9 mouse cellular contexts compared by ENCODE assay signal in the genomic region with DNA sequence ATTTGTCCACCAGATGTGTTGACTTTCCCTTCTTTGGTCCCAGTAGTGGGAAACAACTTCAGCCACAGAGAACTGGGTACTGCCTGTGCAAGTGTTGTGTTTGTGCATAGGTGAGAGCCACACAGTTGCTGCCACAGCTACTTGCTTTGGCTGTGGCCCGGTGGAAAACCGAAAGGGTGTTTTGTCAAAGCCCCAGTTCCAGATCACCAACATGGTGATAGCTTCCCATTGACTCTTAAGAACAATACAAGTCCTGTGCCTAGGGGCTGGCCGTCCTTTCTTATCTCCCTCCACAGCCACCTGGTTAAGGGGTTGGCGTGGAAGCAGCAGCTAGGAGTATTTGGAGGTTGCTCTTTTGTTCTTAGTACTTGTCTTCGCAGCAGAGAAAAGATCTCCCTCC. TPM values are rescaled to one million over a fixed set of nuclear protein-coding genes. Genes with fewer than 3 reads are reported as not detected.
A peak's percentile ranks its signal among the peaks of the same experiment; 100 is the strongest.
DNase-seq lines count a peak whose midpoint lies in the region; ATAC-seq and TF ChIP-seq lines count a peak whose summit lies in the region.
"Had no signal": no experiment of that assay in that cellular context is flagged by ENCODE, and none has a peak within 500 bp of the region (broad histone marks: within the 10 kb centered on the region; RNA-seq: fewer than 3 reads in every experiment).

No protein-coding gene starts in this region.

- no peak for TF ChIP-seq CTCF in layer of hippocampus, adult 2 months (conservative IDR thresholded peaks at IDR 0.05)

- H3K4me2 ChIP-seq in embryonic facial prominence, embryonic 11.5 days (ENCODE audit: low read depth, low read length) = peak overlapping the region; percentile 40
- H3K4me2 ChIP-seq in hindbrain, embryonic 16.5 days (ENCODE audit: low read length) = peak overlapping the region; percentile 60
- peak overlapping the region; percentile 94 for H3K4me2 ChIP-seq in myocyte (ENCODE audit: low read depth)

- 4% methylated on average over 5 of the region's 5 CpGs for WGBS in embryonic facial prominence, embryonic 11.5 days
- 13% methylated on average over 5 of the region's 5 CpGs for WGBS in hindbrain, embryonic 16.5 days

- peak overlapping the region; percentile 53 for H3K4me3 ChIP-seq in layer of hippocampus, adult 2 months
- H3K4me3 ChIP-seq in embryonic facial prominence, embryonic 11.5 days (ENCODE audit: low read depth, low read length) = peak overlapping the region; percentile 19
- H3K4me3 ChIP-seq in hindbrain, embryonic 16.5 days (ENCODE audit: low read length) = peak overlapping the region; percentile 40
- peak overlapping the region; percentile 21 for H3K4me3 ChIP-seq in myocyte

- H3K27ac ChIP-seq in layer of hippocampus, adult 2 months = peak overlapping the region; percentile 89
- peak overlapping the region; percentile 88 for H3K27ac ChIP-seq in embryonic facial prominence, embryonic 11.5 days (replicated peaks; ENCODE audit: low read depth, low read length)
- H3K27ac ChIP-seq in hindbrain, embryonic 16.5 days (ENCODE audit: low read depth, low read length) = peak overlapping the region; percentile 72

- ATAC-seq in embryonic facial prominence, embryonic 11.5 days (replicated peaks; ENCODE audit: insufficient number of reproducible peaks, low FRiP score, low TSS enrichment, low read depth) = no peak
- no peak for ATAC-seq in hindbrain, embryonic 16.5 days
- ATAC-seq in megakaryocyte, adult 5-6 weeks (ENCODE audit: poor library complexity, severe bottlenecking) = no peak

- peak overlapping the region; percentile 59 for H3K9ac ChIP-seq in embryonic facial prominence, embryonic 11.5 days (replicated peaks; ENCODE audit: low read length)
- H3K9ac ChIP-seq in hindbrain, embryonic 16.5 days (ENCODE audit: low read depth, low read length) = peak overlapping the region; percentile 58; the same call in 1 of the 2 replicates

- no peak for TF ChIP-seq POLR2A in myocyte (IDR thresholded peaks at IDR 0.05; ENCODE audit: insufficient read length, low read depth)

- H3ac ChIP-seq in myocyte (ENCODE audit: control insufficient read depth, insufficient read length) = no peak overlapping the region

- no peaks in the 10 kb centered on the region for H3K9me3 ChIP-seq in embryonic facial prominence, embryonic 11.5 days (replicated peaks; ENCODE audit: control insufficient read depth, low read length)
- H3K9me3 ChIP-seq in hindbrain, embryonic 16.5 days (ENCODE audit: control insufficient read depth, low read length) = no peaks in the 10 kb centered on the region

- peaks cover 74% of the 10 kb centered on the region for H3K79me2 ChIP-seq in myocyte (ENCODE audit: control insufficient read depth, insufficient read depth)

- H3K27me3 ChIP-seq in embryonic facial prominence, embryonic 11.5 days (ENCODE audit: control insufficient read depth, insufficient read depth, low read length) = no peaks in the 10 kb centered on the region
- H3K27me3 ChIP-seq in hindbrain, embryonic 16.5 days (replicated peaks; ENCODE audit: control insufficient read depth, insufficient read depth, low read length) = no peaks in the 10 kb centered on the region
- no peaks in the 10 kb centered on the region for H3K27me3 ChIP-seq in myocyte (ENCODE audit: control insufficient read depth, insufficient read depth, insufficient read length)

- DNase-seq in layer of hippocampus, adult 2 months (ENCODE audit: low spot score in 2 of 2) = no peak
- DNase-seq in layer of hippocampus, postnatal 10 days (ENCODE audit: low spot score in 2 of 2) = no peak
- DNase-seq in embryonic facial prominence, embryonic 11.5 days (ENCODE audit: low spot score) = no peak
- no peak for DNase-seq in gastrocnemius, adult 8-10 months (ENCODE audit: low spot score in 2 of 2)
- no peak for DNase-seq in urinary bladder, adult 2 months (ENCODE audit: low spot score)

- peaks cover 7% of the 10 kb centered on the region; the same call in 1 of the 2 replicates for H3K36me3 ChIP-seq in embryonic facial prominence, embryonic 11.5 days (replicated peaks; ENCODE audit: control insufficient read depth, insufficient read depth, low read depth, low read length)
- peaks cover 4% of the 10 kb centered on the region; the same call in 1 of the 2 replicates for H3K36me3 ChIP-seq in hindbrain, embryonic 16.5 days (ENCODE audit: control insufficient read depth, insufficient read depth, low read length)
- H3K36me3 ChIP-seq in myocyte (ENCODE audit: control insufficient read depth, insufficient read depth) = peaks cover 2% of the 10 kb centered on the region

- peaks cover 24% of the 10 kb centered on the region for H3K4me1 ChIP-seq in embryonic facial prominence, embryonic 11.5 days (ENCODE audit: control insufficient read depth, insufficient read depth, low read length)
- peaks cover 34% of the 10 kb centered on the region for H3K4me1 ChIP-seq in hindbrain, embryonic 16.5 days (ENCODE audit: control insufficient read depth, insufficient read depth, low read depth, low read length)

TF ChIP-seq in myocyte, 11 proteins besides CTCF, POLR2A, EP300 and RAD21:
- TF ChIP-seq TCF12 (IDR thresholded peaks at IDR 0.05; ENCODE audit: insufficient read depth, poor library complexity, severe bottlenecking) (no peak), POLR2AphosphoS2 (IDR thresholded peaks at IDR 0.05; ENCODE audit: insufficient read length, low read depth) (no peak), E2F4 (IDR thresholded peaks at IDR 0.05; ENCODE audit: insufficient read depth) (no peak), MYOD1 (IDR thresholded peaks at IDR 0.05; ENCODE audit: control insufficient read depth in 1 of 3, insufficient read length in 2 of 3, low read depth in 2 of 3) (no peak), MAX (IDR thresholded peaks at IDR 0.05; ENCODE audit: low read depth) (no peak), CEBPB (IDR thresholded peaks at IDR 0.05; ENCODE audit: insufficient read depth, poor library complexity, severe bottlenecking) (no peak), REST (IDR thresholded peaks at IDR 0.05; ENCODE audit: insufficient read depth, insufficient read length) (no peak)

RNA-seq across cellular contexts. Expression of a gene that starts 5.6 kb away (rescaled TPM):
- 10 to 100 TPM; 18.6 to 19.3 TPM for total RNA-seq in layer of hippocampus, adult 2 months (2021)
- 10 to 100 TPM; 22.3 to 28.3 TPM for total RNA-seq in layer of hippocampus, postnatal 10 days (2021)
- polyA plus RNA-seq in embryonic facial prominence, embryonic 11.5 days (2014; fragmentation: Nextera tagmentation; extraction: Ambion mirVana) = 22.2 and 24.8 TPM in 2 replicates
- polyA plus RNA-seq in hindbrain, embryonic 16.5 days (2015; fragmentation: Nextera tagmentation; extraction: Ambion mirVana) = 10.6 and 12.1 TPM in 2 replicates
- polyA plus RNA-seq in myocyte (2012; fragmentation: generic; extraction: Trizol) = 30.6 TPM
- total RNA-seq in gastrocnemius, adult 8-10 months (2022) = under 1 TPM; 0.39 to 0.79 (median 0.71) TPM
- total RNA-seq in megakaryocyte, adult 5-6 weeks (2015) = not detected in 2 replicates
- total RNA-seq in megakaryocyte, adult 5-6 weeks (2017) = 0.16 TPM in 1 of 2 replicates, not detected in the other
- polyA plus RNA-seq in urinary bladder, adult 2 months (2012; rRNA removed) = 21.2 and 21.9 TPM in 2 replicates

RNA-seq across cellular contexts. Expression of a gene that starts 56.4 kb away (rescaled TPM):
- total RNA-seq in layer of hippocampus, adult 2 months (2021) = under 1 TPM; 0.64 to 0.98 TPM
- under 1 TPM; 0.85 TPM for total RNA-seq in layer of hippocampus, postnatal 10 days (2021)
- not detected in 2 replicates for polyA plus RNA-seq in embryonic facial prominence, embryonic 11.5 days (2014; fragmentation: Nextera tagmentation; extraction: Ambion mirVana)
- 0.21 and 0.50 TPM in 2 replicates for polyA plus RNA-seq in hindbrain, embryonic 16.5 days (2015; fragmentation: Nextera tagmentation; extraction: Ambion mirVana)
- 0.24 TPM for polyA plus RNA-seq in myocyte (2012; fragmentation: generic; extraction: Trizol)
- not detected for total RNA-seq in gastrocnemius, adult 8-10 months (2022)
- not detected in 2 replicates for total RNA-seq in megakaryocyte, adult 5-6 weeks (2015)
- total RNA-seq in megakaryocyte, adult 5-6 weeks (2017) = not detected in 2 replicates
- not detected in 2 replicates for polyA plus RNA-seq in urinary bladder, adult 2 months (2012; rRNA removed)
- total RNA-seq: liver, adult 2 months had no signal
- polyA plus RNA-seq: liver, adult 2 months had no signal

Comparison
In these comparisons a context has a peak if more than half of its experiments do, and no peak if none do; other contexts are left out.
1. H3K4me2 ChIP-seq: peak in every context shown above with its lines; median percentile 94 in myocyte; 60 in hindbrain, embryonic 16.5 days; 40 in embryonic facial prominence, embryonic 11.5 days.
2. RNA of a gene that starts 5.6 kb away (total RNA-seq): 22.3 to 28.3 TPM in layer of hippocampus, postnatal 10 days and 18.6 to 19.3 TPM in layer of hippocampus, adult 2 months; 0.39 to 0.79 TPM in gastrocnemius, adult 8-10 months and 0.16 TPM in megakaryocyte, adult 5-6 weeks; every median in the first group is over 10 times any median in the second.
3. Peak in every context shown above with its lines, with median percentiles within 50 percentile points of each other: H3K27ac ChIP-seq and H3K4me3 ChIP-seq.